Mouse (Mus musculus) liver, embryonic 18 days (tissue): ENCODE measurements around the gene Hsd17b3. TPM values are rescaled to one million over a fixed set of nuclear protein-coding genes. Genes with fewer than 3 reads are reported as not detected.

Experiments
- polyA plus RNA-seq: library from polyadenylated mRNA; depleted of rRNA; stranded (reverse); fragments of >200 nt; gene quantifications from 2 replicates; pipeline ENCODE4 v1.2.3, GENCODE M21; 2012; rRNA removed

Gene Hsd17b3
- polyA plus RNA-seq: 0.05 TPM in 1 of 2 replicates, not detected in the other

GRCm38 (mm10) chr13:64089130-64089529, at the start of gene Hsd17b3:
Gene Hsd17b3, minus strand, starts transcription at chr13:64089230.

GRCm38 (mm10) chr13:64128858-64129615, 40.0 kb upstream of the Hsd17b3 start, which contains the start of gene Slc35d2:
Gene Slc35d2, minus strand, starts transcription at chr13:64129368.

Other genes starting within 250 kb of the Hsd17b3 start
- 5.6 and 6.2 TPM in 2 replicates for gene Slc35d2, start 40.1 kb upstream of the Hsd17b3 start, polyA plus RNA-seq
- gene Zfp367, start 64.0 kb upstream of the Hsd17b3 start, polyA plus RNA-seq: 9.1 and 9.6 TPM in 2 replicates
- gene Habp4, start 72.6 kb upstream of the Hsd17b3 start, polyA plus RNA-seq: 15.3 and 15.4 TPM in 2 replicates
- gene Cdc14b, start 186.1 kb upstream of the Hsd17b3 start, polyA plus RNA-seq: 5.6 TPM in 2 replicates
- gene Aaed1, start 223.5 kb upstream of the Hsd17b3 start, polyA plus RNA-seq: 14.7 and 15.6 TPM in 2 replicates